Mouse (Mus musculus) mouse trophoblast stem cell (cell line): ENCODE results near the gene Dcpp3.
"Not testable (repeated sequence)": the region's sequence is repeated elsewhere in the genome, so short reads cannot be mapped to it uniquely, and the experiment has no call there.

Experiments used
- in situ Hi-C, 2 experiments: fragments of 300-500 bp; cut with MseI, MboI; formaldehyde crosslinking; loops; 2 replicates in 1 of 2; 3 replicates in 1 of 2; pipeline ENCODE4 v1.15.1; 2025

Gene Dcpp3

GRCm38 (mm10) chr17:23917158-23917557 lies at the start of gene Dcpp3:
Gene Dcpp3 (plus strand): TSS chr17:23917458.
- in situ Hi-C loops: not testable (repeated sequence)

- in situ Hi-C loops: loop anchor here in 1 of 2 experiments (5.0 kb wide), 1 partner anchor 95 kb away; no protein-coding TSS in a partner anchor
Measured at GRCm38 (mm10) chr17:23867756-23868155, 49.5 kb upstream of the Dcpp3 start, which contains the start of gene Prss21. Gene Prss21 (plus strand): TSS chr17:23868056.

DNA sequence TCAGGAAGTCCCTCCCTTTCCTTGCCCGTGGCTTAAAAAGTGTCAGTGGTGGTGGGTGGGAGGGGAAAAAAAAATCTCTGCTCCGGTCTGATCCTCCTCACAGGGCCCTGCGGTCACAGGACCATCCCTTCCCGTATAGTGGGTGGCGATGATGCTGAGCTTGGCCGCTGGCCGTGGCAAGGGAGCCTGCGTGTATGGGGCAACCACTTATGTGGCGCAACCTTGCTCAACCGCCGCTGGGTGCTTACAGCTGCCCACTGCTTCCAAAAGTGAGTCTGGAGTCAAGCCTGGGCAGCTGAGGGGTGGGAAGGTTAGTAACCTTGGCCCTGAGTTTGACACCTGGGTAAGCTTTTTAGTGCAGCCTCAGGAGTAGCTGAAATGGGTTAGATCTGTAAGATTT lies 48.7 kb upstream of the Dcpp3 start:
- in situ Hi-C loops: loop anchor here in 1 of 2 experiments (5.0 kb wide), 1 partner anchor 94 kb away; no protein-coding TSS in a partner anchor

- in situ Hi-C loops: no loop called here
Measured at GRCm38 (mm10) chr17:23873884-23874856, 43.1 kb upstream of the Dcpp3 start.

DNA sequence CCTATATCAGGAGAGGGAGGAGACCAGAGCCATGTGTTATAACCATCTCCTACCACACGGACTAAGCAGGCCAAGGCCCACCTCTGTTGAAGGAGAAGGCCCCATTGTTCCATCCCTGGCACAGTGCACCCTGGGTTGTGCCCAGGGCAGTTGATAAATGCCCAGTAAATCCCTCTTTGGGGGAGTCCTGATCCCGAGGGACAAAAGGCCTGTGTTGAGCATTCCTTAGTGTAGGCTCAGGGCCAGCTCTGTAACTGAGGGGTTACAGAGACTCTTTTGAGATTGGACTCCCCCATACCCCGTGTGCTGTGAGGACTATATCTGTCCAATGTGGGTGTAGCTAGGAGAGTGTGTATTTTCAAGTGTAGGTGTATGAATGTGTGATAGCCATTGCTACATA lies 40.5 kb upstream of the Dcpp3 start:
- in situ Hi-C loops: no loop called here

DNA sequence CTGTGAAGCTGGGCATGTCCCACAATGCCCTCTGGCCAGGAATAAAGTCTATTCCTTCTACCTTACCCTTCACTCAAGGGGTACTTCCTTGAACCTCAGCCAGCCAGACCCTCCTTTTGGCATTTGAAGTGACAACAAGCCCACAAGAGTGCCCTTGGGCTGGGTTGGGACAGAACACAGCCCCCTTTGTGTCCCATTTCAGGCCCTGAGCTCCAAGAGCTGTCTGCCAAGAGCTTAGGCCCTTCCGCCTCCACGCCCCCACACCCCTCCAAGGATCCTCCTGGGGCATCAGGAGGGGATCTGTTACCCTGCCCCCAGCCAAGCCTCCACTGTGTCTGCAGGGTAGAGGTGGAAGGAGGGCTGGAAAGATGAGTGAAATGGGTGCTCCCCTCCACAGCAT lies 40.1 kb upstream of the Dcpp3 start:
- in situ Hi-C loops: no loop called here

DNA sequence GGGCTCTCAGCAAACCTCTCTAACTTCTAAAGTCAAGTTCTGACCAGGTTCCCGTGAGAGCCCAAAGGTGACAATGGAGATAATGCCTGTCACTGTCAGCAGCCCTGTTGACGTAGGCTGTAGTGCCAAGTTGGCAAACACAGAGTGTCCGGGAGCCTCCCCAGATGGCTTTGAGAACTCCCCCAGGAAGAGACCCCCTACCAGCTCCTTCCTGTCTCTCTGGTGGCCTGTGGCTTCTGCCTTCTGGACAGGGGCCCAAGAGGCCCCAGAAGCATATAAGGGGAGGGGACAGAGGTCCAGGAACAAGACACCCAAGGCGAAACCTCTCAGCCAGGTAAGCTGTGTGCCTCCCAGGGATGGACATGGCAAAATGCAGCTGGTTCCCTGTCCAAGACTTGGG lies 36.7 kb upstream of the Dcpp3 start, which contains the start of the genes Dcpp1 and Dcpp2:
TSS of gene Dcpp1 (plus strand) at position 301 of the 400 bp plus-strand sequence.
TSS of gene Dcpp2 (plus strand) at position 305 of the 400 bp plus-strand sequence.
- in situ Hi-C loops: not testable (repeated sequence)

- in situ Hi-C loops: no loop called here
Measured at GRCm38 (mm10) chr17:23924531-23925007, 7.3 kb downstream of the Dcpp3 start.

- in situ Hi-C loops: no loop called here
Measured at GRCm38 (mm10) chr17:23925090-23925493, 7.8 kb downstream of the Dcpp3 start.

- in situ Hi-C loops: no loop called here
Measured at GRCm38 (mm10) chr17:23931157-23931556, 13.9 kb downstream of the Dcpp3 start.

DNA sequence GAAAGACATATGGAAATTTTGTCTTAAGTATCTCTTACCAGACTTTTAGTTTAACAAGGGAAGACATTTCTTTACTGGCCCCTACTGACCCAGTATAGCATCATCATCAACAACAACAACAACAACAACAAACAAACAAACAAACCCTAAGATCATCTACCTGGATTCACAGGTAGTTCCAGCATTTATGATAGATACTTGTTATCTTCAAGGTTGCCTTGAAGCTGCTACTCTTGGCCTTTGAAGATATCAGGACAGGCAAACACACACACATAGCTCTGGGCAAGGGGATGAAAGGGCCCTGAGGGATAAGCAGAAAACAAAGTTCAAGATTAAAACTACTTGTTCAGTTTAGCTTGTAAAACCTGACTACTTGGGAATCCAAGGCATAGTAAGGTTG lies 24.1 kb downstream of the Dcpp3 start, which contains the start of gene Sbp:
TSS of gene Sbp (plus strand) at position 301 of the 400 bp plus-strand sequence.
- in situ Hi-C loops: no loop called here

DNA sequence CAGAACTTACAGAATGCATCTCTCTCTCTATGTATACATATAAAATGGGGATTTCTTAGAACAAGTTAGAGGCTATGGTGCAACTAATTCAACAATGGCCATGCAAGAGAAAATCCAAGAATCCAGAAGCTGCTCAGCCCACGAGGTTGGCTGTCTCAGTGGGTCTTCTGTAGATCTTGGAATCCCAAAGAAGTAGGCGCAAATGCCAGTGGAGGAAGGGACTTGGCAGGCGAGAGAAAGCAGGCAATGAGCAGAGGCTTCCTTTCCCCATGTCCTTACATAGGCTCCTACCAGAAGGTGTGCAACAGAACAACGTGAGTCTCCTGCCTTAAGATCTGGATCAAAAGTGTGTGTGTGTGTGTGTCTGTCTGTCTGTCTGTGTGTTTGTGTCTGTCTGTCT lies 30.2 kb downstream of the Dcpp3 start:
- in situ Hi-C loops: not testable (repeated sequence)

GRCm38 (mm10) chr17:23949068-23949467 lies 31.8 kb downstream of the Dcpp3 start:
- in situ Hi-C loops: no loop called here

DNA sequence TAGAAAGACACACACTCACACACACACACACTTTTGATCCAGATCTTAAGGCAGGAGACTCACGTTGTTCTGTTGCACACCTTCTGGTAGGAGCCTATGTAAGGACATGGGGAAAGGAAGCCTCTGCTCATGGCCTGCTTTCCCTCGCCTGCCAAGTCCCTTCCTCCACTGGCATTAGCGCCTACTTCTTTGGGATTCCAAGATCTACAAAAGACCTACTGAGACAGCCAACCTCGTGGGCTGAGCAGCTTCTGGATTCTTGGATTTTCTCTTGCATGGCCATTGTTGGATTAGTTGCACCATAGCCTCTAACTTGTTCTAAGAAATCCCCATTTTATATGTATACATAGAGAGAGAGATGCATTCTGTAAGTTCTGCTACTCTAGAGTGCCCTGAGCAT lies 33.6 kb downstream of the Dcpp3 start:
- in situ Hi-C loops: not testable (repeated sequence)

DNA sequence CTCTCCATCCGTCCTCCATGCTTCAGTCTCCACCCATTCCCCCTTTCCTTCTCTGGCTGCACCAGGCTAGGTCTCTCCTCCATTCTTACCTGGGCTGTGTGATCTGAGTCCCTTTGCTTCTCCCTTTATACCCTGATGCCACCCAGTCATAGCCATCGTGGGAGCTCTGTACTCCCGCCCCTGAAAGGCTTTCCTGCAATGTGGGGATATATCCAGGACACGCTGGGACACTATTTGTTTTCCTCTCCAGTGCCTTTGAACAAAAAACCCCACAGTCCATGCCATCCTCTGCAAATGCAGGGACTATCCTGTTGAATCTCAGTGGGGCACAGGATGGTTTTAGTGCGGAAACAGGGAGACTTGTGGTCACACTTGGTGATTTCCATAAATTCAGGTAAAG lies 37.9 kb downstream of the Dcpp3 start, which contains the start of gene Sbpl:
TSS of gene Sbpl (minus strand) at position 101 of the 400 bp plus-strand sequence.
- in situ Hi-C loops: no loop called here

DNA sequence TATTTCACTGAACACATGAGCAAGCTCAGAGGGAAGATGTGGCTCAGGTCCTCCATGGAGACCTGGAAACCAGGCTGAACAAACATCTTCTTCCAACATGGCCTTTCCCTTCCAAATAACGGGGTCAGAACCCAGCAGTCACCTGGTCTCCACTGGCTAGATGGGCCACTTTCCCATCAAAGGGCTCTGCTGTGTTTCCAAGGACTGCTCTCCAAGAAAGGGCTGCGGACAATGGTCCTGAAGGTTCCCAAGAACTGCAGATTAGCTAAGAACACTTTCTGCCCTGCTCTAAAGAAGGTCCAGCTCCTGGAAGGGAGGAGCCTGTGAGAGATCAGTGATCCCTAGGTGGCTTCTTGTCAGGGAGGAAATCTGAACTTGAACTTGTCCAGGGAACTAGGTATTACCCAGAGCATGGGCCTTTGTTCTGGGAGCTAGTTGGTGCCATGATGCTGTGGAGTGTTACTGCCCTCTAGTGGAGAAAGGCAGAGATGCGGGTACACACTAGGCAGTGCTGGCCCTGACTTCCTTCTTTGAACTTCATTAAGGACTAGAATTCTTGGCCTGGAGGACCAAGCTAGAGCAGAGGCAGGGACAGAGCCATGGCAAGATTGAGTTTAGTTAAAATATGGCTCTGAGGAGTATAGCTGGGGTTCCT lies 43.0 kb downstream of the Dcpp3 start:
- in situ Hi-C loops: loop anchor here (5.0 kb wide), 2 partner anchors 93 to 103 kb away; partner anchors contain the start of gene Prss21 (in 1 of the 2)

- in situ Hi-C loops: loop anchor here (5.0 kb wide), 2 partner anchors 94 to 104 kb away; partner anchors contain the start of gene Prss21 (in 1 of the 2)
Measured at GRCm38 (mm10) chr17:23961573-23962122, 44.4 kb downstream of the Dcpp3 start.

- in situ Hi-C loops: no loop called here
Measured at GRCm38 (mm10) chr17:23965805-23966425, 48.7 kb downstream of the Dcpp3 start.

GRCm38 (mm10) chr17:23966658-23967401 lies 49.6 kb downstream of the Dcpp3 start:
- in situ Hi-C loops: no loop called here

GRCm38 (mm10) chr17:23968780-23969179 lies 51.5 kb downstream of the Dcpp3 start:
- in situ Hi-C loops: no loop called here
